Mouse (Mus musculus) gastrocnemius, adult 2 months (tissue): ENCODE measurements at regions not wholly inside any gene's neighbourhood (a gene's known extent, or its start where the extent isn't known, plus 50 kb on each side); places are given as distances from the start of the nearest gene placed in this dataset.

Experiments
- DNase-seq: peaks from one replicate; pipeline ENCODE4 v3.0.0; 2022
- H3K27ac ChIP-seq: fragments of 200-600 bp; 2 replicates; pipeline ENCODE4 v1.8.1; 2022; ENCODE audit warnings: mild to moderate bottlenecking
- H3K4me3 ChIP-seq: fragments of 200-600 bp; 2 replicates; pipeline ENCODE4 v1.8.1; 2022; ENCODE audit warnings: mild to moderate bottlenecking, moderate library complexity
- CTCF ChIP-seq: fragments of 200-600 bp; IDR thresholded peaks from 2 replicates; pipeline ENCODE4 v1.8.1; 2022; ENCODE audit warnings: antibody characterized with exemption, mild to moderate bottlenecking, moderate library complexity
- intact Hi-C: fragments of 180-260 bp; cut with DNase I; formaldehyde crosslinking; loops from one replicate; pipeline ENCODE4 v1.15.1; 2025

DNA sequence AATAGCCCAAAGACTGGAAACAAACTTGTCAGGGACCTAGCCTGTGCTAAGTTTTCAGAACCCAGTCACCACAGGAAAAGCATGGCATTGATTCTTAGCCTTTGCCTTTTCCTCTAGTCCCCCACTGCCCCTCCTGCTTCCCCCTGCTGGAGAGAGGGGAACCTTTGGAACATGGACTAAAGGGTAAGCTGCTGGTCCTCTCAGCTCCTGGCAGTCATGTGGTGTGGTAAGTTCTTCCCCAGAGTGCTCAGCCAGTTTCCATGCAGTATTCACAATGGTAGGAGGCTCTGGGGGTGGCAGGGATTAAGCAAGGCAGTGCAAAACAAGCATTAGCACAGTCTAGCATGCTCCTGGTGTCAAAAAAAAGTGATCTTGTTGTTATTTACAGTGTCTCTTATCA lies 470.3 kb downstream of the Bnc2 start:
- Histone ChIP-seq H3K4me3 (no peak overlapping the region), H3K27ac (no peak overlapping the region)
- DNase-seq, result no peak
- intact Hi-C loops, result no loop called here
- no peak for TF ChIP-seq CTCF

DNA sequence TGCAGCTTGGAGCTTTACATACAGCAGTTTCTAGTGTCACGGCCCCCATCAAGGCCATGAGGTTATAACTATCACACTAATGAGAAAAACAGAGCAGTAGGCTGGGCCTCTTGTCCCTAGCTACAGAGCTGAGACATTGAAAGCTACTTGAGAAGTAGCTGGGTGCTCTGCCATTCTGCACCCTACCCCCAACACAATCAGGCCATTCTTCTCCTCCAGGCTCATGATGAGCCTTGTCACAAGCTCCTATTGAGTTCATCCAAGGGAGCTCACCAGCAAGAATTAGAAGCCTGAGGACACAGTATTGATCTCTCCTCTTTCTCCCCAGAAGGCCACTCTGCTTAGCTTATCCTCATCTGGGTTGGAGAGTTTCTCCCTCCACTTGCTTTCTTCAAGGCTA lies 466.9 kb downstream of the Bnc2 start:
- intact Hi-C loops, result no loop called here
- DNase-seq, result no peak
- Histone ChIP-seq H3K4me3 (no peak overlapping the region), H3K27ac (no peak overlapping the region)
- TF ChIP-seq CTCF, result no peak

DNA sequence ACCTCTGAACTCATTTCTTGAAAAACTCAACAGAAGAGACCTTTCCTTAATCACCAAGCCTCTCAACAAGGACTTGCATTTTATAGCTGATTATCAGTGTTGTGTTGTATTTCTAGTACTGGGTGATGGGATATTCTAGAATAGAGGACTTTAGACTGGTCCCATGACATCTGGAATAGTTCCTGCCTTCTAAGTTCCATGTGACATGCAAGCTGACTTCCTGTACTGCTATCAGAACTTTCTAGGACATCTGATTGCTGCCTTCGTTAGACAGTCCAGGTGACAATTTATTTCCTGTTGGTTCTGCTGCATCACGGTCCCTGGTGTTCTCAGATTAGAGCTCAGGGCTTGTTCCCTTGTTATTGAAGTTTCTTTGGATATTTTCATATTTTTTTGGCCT lies 465.5 kb downstream of the Bnc2 start:
- Histone ChIP-seq H3K27ac (no peak overlapping the region), H3K4me3 (no peak overlapping the region)
- DNase-seq, result no peak
- intact Hi-C loops, result no loop called here
- no peak for TF ChIP-seq CTCF

DNA sequence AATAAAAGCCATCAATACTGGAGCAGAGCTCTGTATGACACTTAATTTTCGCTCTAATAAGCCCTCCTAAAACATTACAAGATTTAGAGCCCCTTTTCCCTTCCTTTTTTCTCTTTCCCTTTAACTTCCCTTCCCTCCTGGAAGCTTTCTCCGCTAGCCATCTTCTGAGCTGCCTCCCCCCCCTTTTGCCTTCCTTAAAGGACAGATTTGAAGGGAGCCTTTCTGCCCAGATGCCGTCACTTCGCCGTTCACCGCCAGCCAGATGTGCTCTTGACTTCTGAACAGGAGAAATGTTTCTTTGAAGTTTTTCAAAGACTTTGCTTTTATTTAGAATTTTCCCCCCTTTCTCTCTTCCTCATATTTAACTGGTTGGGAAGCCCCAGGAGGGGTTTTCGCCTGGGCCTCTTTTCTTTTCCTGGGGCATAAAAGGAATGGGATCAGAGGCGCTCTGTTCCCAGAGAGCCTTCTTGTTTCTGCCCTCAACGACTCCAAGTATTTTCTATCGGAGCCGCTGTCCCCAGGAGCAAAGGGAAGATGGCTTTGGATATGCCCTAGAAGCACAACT lies 463.7 kb downstream of the Bnc2 start:
- DNase-seq, result no peak
- Histone ChIP-seq H3K27ac (no peak overlapping the region), H3K4me3 (no peak overlapping the region)
- TF ChIP-seq CTCF, result no peak
- intact Hi-C loops, result no loop called here

DNA sequence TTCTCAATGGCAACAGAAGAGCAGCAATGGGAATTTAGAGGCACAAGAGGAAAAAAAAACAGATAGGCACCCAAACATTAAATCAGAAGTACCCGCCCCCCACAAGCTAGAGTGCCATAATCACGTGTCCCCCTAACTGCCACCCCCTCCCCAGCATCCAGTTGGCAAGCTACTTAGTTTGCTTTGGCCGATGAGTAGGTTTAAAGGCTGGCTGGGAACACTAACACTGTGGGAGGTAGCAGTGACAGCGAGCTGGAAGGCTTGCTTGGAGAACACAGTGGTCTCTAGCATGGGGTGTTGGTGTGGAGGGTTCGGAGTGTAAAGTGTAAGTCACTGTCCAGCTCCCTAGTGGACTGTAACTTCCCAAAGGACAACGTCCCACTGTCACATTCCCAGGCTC lies 463.1 kb downstream of the Bnc2 start:
- intact Hi-C loops, result no loop called here
- DNase-seq, result no peak
- no peak overlapping the region for H3K27ac ChIP-seq
- H3K4me3 ChIP-seq, result no peak overlapping the region
- no peak for TF ChIP-seq CTCF

DNA sequence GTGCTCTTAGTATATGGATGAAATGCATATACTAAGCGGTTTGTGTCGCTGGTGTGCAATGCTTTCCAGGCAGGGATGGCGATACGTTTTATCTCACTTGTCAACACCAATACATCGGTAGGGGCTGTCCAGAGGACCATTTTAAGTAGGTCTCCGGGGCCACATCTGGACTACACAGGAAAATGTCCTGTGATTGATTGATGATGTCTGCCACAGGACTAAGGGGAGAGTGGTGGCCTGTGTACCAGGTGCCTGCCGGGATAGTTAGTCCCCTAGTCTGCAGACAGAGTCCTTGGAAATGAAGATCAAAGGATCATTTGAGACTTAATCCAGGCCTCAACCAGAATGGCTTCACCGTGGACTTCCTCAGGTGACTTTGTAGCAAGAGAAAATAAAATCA lies 460.6 kb downstream of the Bnc2 start:
- no peak overlapping the region for H3K27ac ChIP-seq
- no peak overlapping the region for H3K4me3 ChIP-seq
- intact Hi-C loops, result no loop called here
- no peak for DNase-seq
- no peak for TF ChIP-seq CTCF

DNA sequence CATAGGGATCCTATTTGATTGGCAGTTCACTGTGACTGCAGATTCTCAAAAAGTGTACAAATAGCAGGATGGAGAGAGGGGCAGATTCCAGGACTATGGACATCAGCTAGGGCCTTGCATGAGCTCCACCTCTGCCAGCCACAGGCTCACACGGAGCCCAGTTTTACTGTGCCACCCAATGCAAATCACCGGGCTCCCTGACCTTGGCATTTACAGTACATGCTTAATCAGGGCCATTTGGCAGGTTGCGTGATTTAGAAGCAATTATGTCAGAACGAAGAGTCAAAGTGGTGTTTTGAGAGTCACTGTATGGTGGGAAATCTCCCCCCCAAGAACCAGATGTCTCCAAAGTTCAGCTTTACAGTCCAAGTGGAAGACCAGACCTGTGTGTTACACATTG lies 456.1 kb downstream of the Bnc2 start:
- Histone ChIP-seq H3K4me3 (no peak overlapping the region), H3K27ac (no peak overlapping the region)
- no peak for TF ChIP-seq CTCF
- intact Hi-C loops, result no loop called here
- no peak for DNase-seq

DNA sequence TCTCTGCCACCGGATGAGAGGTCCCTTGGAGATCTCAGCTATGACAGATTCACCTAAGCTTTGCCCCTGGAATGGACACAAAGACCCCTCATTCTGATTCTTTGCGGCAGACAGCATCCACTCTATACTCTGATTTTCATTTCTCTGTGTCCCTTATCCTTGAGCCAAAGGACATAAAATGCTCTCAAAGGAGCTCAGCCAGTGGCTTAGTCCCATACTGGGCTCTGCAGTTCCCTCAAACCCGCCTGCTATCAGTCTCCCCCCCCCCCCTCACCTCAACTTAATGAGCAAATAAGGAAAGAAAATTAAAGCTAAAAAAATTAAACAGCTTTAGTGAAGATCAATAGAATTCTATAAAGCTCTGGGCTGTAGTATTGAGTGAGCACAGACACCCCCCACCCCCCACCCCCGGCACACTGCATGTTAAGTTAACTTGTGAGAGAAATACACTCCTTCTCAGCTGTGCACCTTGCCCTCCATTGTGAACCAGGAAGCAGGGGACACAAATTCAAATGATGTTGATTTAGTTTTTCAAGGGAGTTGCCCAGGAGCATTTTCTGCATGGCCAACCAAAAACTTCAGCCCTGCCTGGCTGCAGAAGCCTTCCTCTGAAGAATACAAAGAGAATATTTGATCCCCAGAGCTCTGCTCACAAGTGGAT lies 452.9 kb downstream of the Bnc2 start:
- DNase-seq, result no peak
- H3K4me3 ChIP-seq, result no peak overlapping the region
- TF ChIP-seq CTCF, result no peak
- H3K27ac ChIP-seq, result no peak overlapping the region
- intact Hi-C loops, result no loop called here

DNA sequence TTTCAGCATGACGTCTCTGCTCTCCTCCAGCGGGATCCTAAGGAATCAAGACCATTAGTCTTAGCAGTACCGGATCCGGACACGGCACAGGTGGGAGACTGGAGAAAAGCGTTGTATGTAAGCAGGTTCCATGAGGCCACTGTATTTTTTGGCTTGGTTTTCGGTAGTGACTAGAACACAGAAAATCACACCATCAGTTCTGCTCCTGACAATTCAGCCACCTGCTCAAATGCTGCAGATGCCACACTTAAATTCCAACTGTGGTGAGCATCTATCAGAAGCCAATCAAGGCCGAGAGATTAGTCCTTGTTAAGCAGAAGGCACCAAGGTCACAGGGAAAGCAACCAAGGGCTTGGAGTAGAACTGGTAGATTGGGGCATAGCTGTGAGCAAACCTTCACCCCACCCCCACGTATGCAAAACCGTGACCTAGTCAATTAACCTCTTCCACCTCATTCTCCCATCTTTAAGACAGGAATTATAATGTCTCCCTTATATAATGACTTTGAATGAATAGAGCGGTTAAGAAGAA lies 452.2 kb downstream of the Bnc2 start:
- intact Hi-C loops, result no loop called here
- no peak for TF ChIP-seq CTCF
- Histone ChIP-seq H3K4me3 (no peak overlapping the region), H3K27ac (no peak overlapping the region)
- no peak for DNase-seq

DNA sequence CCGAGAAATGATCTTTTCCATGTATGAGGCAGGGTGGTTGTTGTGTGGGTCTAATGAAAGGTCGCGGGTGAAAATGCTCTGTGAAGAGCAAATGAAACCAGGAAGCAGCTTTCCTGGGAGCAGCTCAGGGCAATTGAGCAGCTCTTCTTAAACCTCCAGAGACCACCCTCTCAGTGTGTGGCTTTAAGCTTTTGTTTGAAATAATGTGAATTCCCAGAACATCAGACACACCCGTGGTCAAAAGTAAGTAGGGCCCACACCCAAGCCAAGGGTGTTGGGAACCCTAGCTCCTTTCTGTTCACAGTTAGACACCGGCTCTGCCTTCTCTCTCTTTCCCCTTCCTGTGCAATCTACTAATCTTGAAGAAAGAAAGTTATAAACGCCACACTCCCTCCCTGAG lies 450.5 kb downstream of the Bnc2 start:
- Histone ChIP-seq H3K4me3 (no peak overlapping the region), H3K27ac (no peak overlapping the region)
- intact Hi-C loops, result no loop called here
- no peak for DNase-seq
- TF ChIP-seq CTCF, result no peak
